Mouse (Mus musculus) hindbrain, embryonic 13.5 days (tissue): ENCODE data around the gene Tmem256. TPM values are rescaled to one million over a fixed set of nuclear protein-coding genes. Genes with fewer than 3 reads are reported as not detected.

ENCODE experiments used
- ATAC-seq: fragments of 200-750 bp; cut with Nextera tagmentation; 2 replicates; pipeline ENCODE4 v1.8.0; 2017; ENCODE audit warnings: moderate TSS enrichment; ENCODE audit not compliant: low FRiP score
- H3K27ac ChIP-seq: fragments of 300-500 bp; sonication (generic); 2 replicates; pipeline ENCODE4 v1.5.1; 2015; ENCODE audit warnings: inconsistent platforms, mild to moderate bottlenecking, moderate library complexity
- H3K27me3 ChIP-seq: fragments of 300-500 bp; sonication (generic); 2 replicates; pipeline ENCODE4 v1.6.1; 2015; ENCODE audit warnings: mild to moderate bottlenecking, inconsistent platforms
- H3K36me3 ChIP-seq: fragments of 300-500 bp; sonication (generic); 2 replicates; pipeline ENCODE4 v1.6.1; 2015; ENCODE audit warnings: mild to moderate bottlenecking, inconsistent platforms
- H3K4me1 ChIP-seq: fragments of 300-500 bp; sonication (generic); replicated peaks from 2 replicates; pipeline ENCODE4 v1.6.1; 2015; ENCODE audit warnings: inconsistent platforms
- H3K4me2 ChIP-seq: fragments of 300-500 bp; sonication (generic); 2 replicates; pipeline ENCODE4 v1.6.1; 2015; ENCODE audit warnings: inconsistent platforms, mild to moderate bottlenecking, moderate library complexity
- H3K4me3 ChIP-seq: fragments of 300-500 bp; sonication (generic); 2 replicates; pipeline ENCODE4 v1.5.1; 2015; ENCODE audit warnings: mild to moderate bottlenecking, inconsistent platforms
- H3K9ac ChIP-seq: fragments of 300-500 bp; sonication (generic); 2 replicates; pipeline ENCODE4 v1.6.1; 2015; ENCODE audit warnings: mild to moderate bottlenecking, inconsistent platforms
- H3K9me3 ChIP-seq: fragments of 300-500 bp; sonication (generic); 2 replicates; pipeline ENCODE4 v1.6.1; 2016; ENCODE audit warnings: inconsistent platforms
- WGBS: fragments of 180-500 bp; shearing (Covaris S2); methylation state at CpG from one replicate; pipeline ENCODE4 v1.1.7; 2015; 5-methylcytosine and 5-hydroxymethylcytosine counted together
- polyA plus RNA-seq: library from polyadenylated mRNA; unstranded; fragments of >200 nt; fragmentation: Nextera tagmentation; extraction: Ambion mirVana; gene quantifications from 2 replicates; pipeline ENCODE4 v1.2.1, GENCODE M21; 2015

Gene Tmem256
- polyA plus RNA-seq, 1 experiment from 2014 or later, result 374 TPM

DNA sequence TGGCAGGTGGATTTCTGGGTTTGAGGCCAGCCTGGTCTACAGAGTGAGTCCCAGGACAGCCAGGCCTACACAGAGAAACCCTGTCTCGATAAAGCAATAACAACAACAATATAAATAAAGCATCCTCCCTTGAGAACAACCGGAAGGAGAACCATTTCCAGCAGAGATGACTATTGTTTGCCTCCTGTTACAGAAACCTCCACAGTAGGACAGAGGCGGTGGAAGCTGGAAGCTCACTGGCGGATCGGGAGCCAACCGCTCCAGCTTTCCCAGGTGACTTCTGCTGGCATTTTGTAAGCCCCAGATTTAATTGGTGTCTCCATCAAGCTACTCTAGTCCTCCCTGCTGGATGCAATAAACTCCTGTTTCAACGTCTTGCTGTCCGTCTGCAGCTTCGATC lies 27.2 kb downstream of the Tmem256 start:
- ATAC-seq, result no peak

DNA sequence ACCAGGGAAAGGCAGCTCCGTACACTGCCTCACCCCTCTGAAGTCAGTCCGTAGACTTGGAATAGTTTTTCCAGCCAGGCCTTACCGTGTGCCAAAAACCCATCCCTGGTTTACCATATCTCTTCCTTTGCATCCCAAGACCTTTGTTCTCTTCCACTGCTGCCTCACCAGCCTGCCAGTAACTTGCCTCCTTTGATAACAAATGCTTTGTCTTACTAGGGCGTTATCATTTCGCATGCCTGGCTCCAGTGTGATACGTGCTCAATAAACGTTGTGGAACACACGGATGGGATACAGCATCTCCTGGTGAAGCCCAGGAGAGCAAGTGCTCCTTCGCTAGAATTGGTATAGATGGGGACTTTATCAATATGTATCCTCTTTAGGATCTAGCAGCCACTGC lies 29.0 kb downstream of the Tmem256 start:
- WGBS, result 73% methylated on average over 9 of the region's 9 CpGs
- Histone ChIP-seq H3K36me3 (no peaks in the 10 kb centered on the region), H3K9ac (0 out of 2 replicates have a peak overlapping the region, but pooled peaks have one; percentile 39), H3K4me2 (no peak overlapping the region), H3K4me3 (no peak overlapping the region), H3K27ac (no peak overlapping the region), H3K9me3 (no peaks in the 10 kb centered on the region), H3K27me3 (no peaks in the 10 kb centered on the region; the same call in 1 of the 2 replicates), H3K4me1 (no peaks in the 10 kb centered on the region)
- ATAC-seq, result no peak

More for the DNA sequence above, 27.2 kb downstream of the Tmem256 start:
- Histone ChIP-seq H3K9ac (no peak overlapping the region; the same call in 1 of the 2 replicates), H3K4me1 (no peaks in the 10 kb centered on the region), H3K4me3 (no peak overlapping the region), H3K9me3 (no peaks in the 10 kb centered on the region), H3K36me3 (no peaks in the 10 kb centered on the region), H3K27me3 (no peaks in the 10 kb centered on the region; the same call in 1 of the 2 replicates), H3K27ac (no peak overlapping the region), H3K4me2 (no peak overlapping the region)
- 79% methylated on average over 9 of the region's 9 CpGs for WGBS

- Histone ChIP-seq H3K27me3 (no peaks in the 10 kb centered on the region; the same call in 1 of the 2 replicates), H3K9me3 (no peaks in the 10 kb centered on the region)
- no peak for ATAC-seq
These were observed 32.2 kb downstream of the Tmem256 start for GRCm38 (mm10) chr11:69870289-69871069.

GRCm38 (mm10) chr11:69871822-69872221 lies 33.5 kb downstream of the Tmem256 start:
- WGBS, result 88% methylated on average over 7 of the region's 7 CpGs
- no peak for ATAC-seq
- Histone ChIP-seq H3K27ac (no peak overlapping the region), H3K9me3 (no peaks in the 10 kb centered on the region), H3K4me3 (no peak overlapping the region), H3K4me1 (no peaks in the 10 kb centered on the region), H3K27me3 (no peaks in the 10 kb centered on the region; the same call in 1 of the 2 replicates), H3K36me3 (no peaks in the 10 kb centered on the region), H3K9ac (no peak overlapping the region), H3K4me2 (no peak overlapping the region)

More at GRCm38 (mm10) chr11:69870289-69871069, 32.2 kb downstream of the Tmem256 start:
- Histone ChIP-seq H3K9ac (no peak overlapping the region), H3K27ac (no peak overlapping the region), H3K4me3 (no peak overlapping the region), H3K4me1 (no peaks in the 10 kb centered on the region), H3K4me2 (no peak overlapping the region), H3K36me3 (no peaks in the 10 kb centered on the region)
- 94% methylated on average over 2 of the region's 2 CpGs for WGBS

DNA sequence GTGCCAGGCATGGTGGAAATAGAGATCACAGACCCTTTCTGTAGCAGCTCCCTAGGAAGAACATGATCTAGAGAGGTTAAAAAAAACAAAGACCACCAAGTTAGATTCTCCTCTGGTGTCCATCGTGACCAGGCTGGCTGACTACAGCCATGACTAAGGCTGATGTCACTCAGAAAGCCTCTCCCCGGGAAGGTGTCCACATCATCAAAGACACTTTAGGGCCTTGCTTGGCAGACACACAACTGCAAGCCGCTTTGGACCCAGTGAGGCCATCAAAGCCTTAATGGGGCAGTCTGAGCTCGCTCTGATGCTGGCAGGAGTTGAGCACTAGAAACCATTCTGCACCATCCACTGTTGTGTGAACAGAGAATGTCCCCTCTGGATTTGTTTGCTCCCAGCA lies 34.1 kb downstream of the Tmem256 start:
- no peak overlapping the region for H3K27ac ChIP-seq
- no peaks in the 10 kb centered on the region for H3K9me3 ChIP-seq
- H3K27me3 ChIP-seq, result no peaks in the 10 kb centered on the region; the same call in 1 of the 2 replicates
- 85% methylated on average over 4 of the region's 4 CpGs for WGBS
- H3K4me2 ChIP-seq, result no peak overlapping the region
- no peak overlapping the region for H3K4me3 ChIP-seq
- no peak overlapping the region for H3K9ac ChIP-seq
- no peaks in the 10 kb centered on the region for H3K36me3 ChIP-seq
- ATAC-seq, result no peak
- H3K4me1 ChIP-seq, result peaks cover 4% of the 10 kb centered on the region; the same call in 1 of the 2 replicates

DNA sequence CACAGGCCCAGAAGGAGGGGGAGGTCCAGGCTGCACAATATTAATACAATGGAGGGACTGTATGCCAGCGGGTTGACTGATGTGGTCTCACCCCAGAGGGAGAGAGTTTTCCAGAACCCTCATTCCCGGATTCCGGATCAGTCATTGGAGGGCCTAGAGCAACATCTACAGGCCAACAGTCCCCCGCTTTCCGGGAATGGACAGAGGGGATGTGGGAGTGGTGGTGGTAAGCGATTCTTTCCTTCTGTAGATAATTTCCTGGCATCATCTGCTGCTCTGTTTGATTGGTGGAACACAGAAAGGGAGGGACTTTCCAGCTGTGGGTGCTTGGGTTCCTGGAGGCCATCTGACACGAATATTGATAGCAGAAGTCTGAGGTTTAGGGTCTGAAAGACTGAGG lies 37.9 kb downstream of the Tmem256 start:
- Histone ChIP-seq H3K9ac (0 out of 2 replicates have a peak overlapping the region, but pooled peaks have one; percentile 24), H3K4me1 (peaks cover 29% of the 10 kb centered on the region), H3K4me3 (no peak overlapping the region), H3K9me3 (no peaks in the 10 kb centered on the region), H3K36me3 (no peaks in the 10 kb centered on the region), H3K27ac (no peak overlapping the region), H3K4me2 (no peak overlapping the region), H3K27me3 (peaks cover 19% of the 10 kb centered on the region)
- WGBS, result 68% methylated on average over 7 of the region's 7 CpGs
- no peak for ATAC-seq

GRCm38 (mm10) chr11:69876867-69877266 lies 38.6 kb downstream of the Tmem256 start:
- Histone ChIP-seq H3K4me2 (peak overlapping the region; percentile 33), H3K4me3 (peak overlapping the region; percentile 12; the same call in 1 of the 2 replicates), H3K27me3 (peaks cover 26% of the 10 kb centered on the region), H3K27ac (no peak overlapping the region), H3K4me1 (peaks cover 36% of the 10 kb centered on the region), H3K9me3 (no peaks in the 10 kb centered on the region), H3K9ac (0 out of 2 replicates have a peak overlapping the region, but pooled peaks have one; percentile 24), H3K36me3 (no peaks in the 10 kb centered on the region)
- WGBS, result 2% methylated on average over 12 of the region's 12 CpGs
- ATAC-seq, result peak; percentile 45; the same call in 1 of the 2 replicates

DNA sequence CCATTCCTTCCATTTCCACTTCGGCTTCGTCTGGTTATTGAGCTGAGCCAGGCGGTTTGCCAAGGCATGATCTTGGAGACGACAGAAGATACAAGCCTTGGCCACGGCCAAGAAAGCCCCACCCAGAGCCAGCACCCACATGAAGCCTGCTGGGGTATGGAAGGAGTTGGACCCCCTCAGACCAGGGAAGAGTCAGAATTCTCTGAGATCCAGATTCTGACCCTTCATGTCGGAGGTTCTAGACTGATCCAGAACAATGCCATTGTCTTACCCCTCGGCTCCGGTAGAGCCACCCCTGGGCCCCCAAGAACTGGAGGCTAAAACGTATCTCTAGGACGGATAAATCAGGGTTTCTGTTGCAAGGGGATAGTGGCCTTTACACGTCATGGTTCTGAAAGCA lies 39.6 kb downstream of the Tmem256 start, which contains the start of gene Tmem95:
Gene Tmem95 (minus strand): TSS at position 141 of the 400 bp plus-strand sequence.
- peak within 1 kb of the TSS; percentile 12; the same call in 1 of the 2 replicates for H3K4me3 ChIP-seq
- no peak for ATAC-seq
- peaks cover 35% of the 10 kb centered on the region for H3K27me3 ChIP-seq
- no peak within 1 kb of the TSS for H3K9ac ChIP-seq
- H3K9me3 ChIP-seq, result no peaks in the 10 kb centered on the region
- H3K4me2 ChIP-seq, result peak within 1 kb of the TSS; percentile 33
- WGBS, result 95% methylated on average over 11 of the region's 11 CpGs
- H3K36me3 ChIP-seq, result no peaks in the 10 kb centered on the region
- 0 out of 2 replicates have a peak within 1 kb of the TSS, but pooled peaks have one; percentile 30 for H3K27ac ChIP-seq
- H3K4me1 ChIP-seq, result peaks cover 36% of the 10 kb centered on the region

GRCm38 (mm10) chr11:69878399-69878798 lies 40.1 kb downstream of the Tmem256 start:
- Histone ChIP-seq H3K27ac (0 out of 2 replicates have a peak overlapping the region, but pooled peaks have one; percentile 30), H3K4me2 (no peak overlapping the region), H3K4me3 (no peak overlapping the region), H3K4me1 (peaks cover 36% of the 10 kb centered on the region), H3K27me3 (peaks cover 35% of the 10 kb centered on the region), H3K9me3 (no peaks in the 10 kb centered on the region), H3K36me3 (no peaks in the 10 kb centered on the region), H3K9ac (no peak overlapping the region)
- ATAC-seq, result no peak
- whole genome bisulfite sequencing, result 79% methylated on average over 3 of the region's 3 CpGs

GRCm38 (mm10) chr11:69878952-69879351 lies 40.6 kb downstream of the Tmem256 start:
- 89% methylated on average over 6 of the region's 6 CpGs for WGBS
- Histone ChIP-seq H3K9me3 (no peaks in the 10 kb centered on the region), H3K4me2 (0 out of 2 replicates have a peak overlapping the region, but pooled peaks have one; percentile 73), H3K36me3 (no peaks in the 10 kb centered on the region), H3K4me3 (no peak overlapping the region), H3K27me3 (peaks cover 36% of the 10 kb centered on the region), H3K9ac (no peak overlapping the region), H3K27ac (no peak overlapping the region), H3K4me1 (peaks cover 36% of the 10 kb centered on the region)
- ATAC-seq, result no peak

DNA sequence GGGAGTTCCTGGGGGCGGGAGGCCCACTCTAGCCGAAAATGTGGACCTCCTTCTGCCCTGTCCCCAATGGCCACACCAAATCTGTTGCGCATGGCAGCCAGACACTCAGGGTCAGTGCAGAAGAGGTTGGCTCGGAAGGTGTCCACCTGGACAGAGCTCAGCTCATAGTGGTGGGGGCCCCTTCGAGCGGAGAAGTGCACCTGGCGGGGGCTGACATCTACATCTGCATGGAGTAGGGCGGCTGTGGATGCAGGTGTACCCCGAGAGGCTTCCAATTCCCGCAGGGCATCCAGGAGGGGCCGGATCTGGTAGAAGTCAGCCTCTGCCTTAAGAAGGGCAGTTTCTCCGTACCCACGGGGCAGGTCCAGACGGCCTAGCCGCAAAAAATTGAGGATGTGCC lies 41.4 kb downstream of the Tmem256 start:
- 60% methylated on average over 15 of the region's 15 CpGs for WGBS
- Histone ChIP-seq H3K4me1 (peaks cover 36% of the 10 kb centered on the region), H3K36me3 (no peaks in the 10 kb centered on the region), H3K9me3 (no peaks in the 10 kb centered on the region), H3K9ac (peak overlapping the region; percentile 58), H3K27ac (no peak overlapping the region), H3K4me2 (peak overlapping the region; percentile 73), H3K4me3 (peak overlapping the region; percentile 40), H3K27me3 (peaks cover 38% of the 10 kb centered on the region)
- no peak for ATAC-seq

DNA sequence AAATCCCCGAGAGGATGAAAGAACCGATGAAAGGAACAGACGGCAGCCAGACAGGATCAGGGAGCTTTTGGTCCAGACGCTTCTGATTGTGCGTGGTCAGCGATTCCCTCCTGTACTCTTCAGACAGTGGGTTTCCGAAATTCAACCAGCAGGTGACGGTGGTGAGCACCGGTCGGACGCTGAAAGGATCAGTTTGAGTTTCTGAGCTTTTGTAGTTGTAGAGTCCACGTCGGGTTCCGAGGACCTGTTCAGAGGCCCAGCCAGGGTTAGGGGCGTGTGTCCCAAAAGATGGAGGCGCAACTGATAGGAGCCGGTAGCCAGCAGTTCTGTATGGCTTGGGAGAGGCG lies 42.2 kb downstream of the Tmem256 start:
- ATAC-seq, result no peak; the same call in 1 of the 2 replicates
- WGBS, result under 1% methylated on average over 18 of the region's 18 CpGs
- Histone ChIP-seq H3K9me3 (no peaks in the 10 kb centered on the region), H3K27me3 (peaks cover 40% of the 10 kb centered on the region), H3K36me3 (no peaks in the 10 kb centered on the region), H3K9ac (peak overlapping the region; percentile 71), H3K4me3 (peak overlapping the region; percentile 40), H3K4me2 (peak overlapping the region; percentile 73), H3K4me1 (peaks cover 36% of the 10 kb centered on the region), H3K27ac (peak overlapping the region; percentile 58)
